Mouse (Mus musculus): ENCODE data around the gene Gm49322.
"Not testable (repeated sequence)": the region's sequence is repeated elsewhere in the genome, so short reads cannot be mapped to it uniquely, and the experiment has no call there.

Gene Gm49322

GRCm38 (mm10) chr10:80613821-80614220, 8.0 kb downstream of the Gm49322 start:
- DNase-seq (ENCODE audit: low spot score) = no peak

- no peak for DNase-seq (ENCODE audit: low spot score)
Observed at GRCm38 (mm10) chr10:80614351-80614750, 8.5 kb downstream of the Gm49322 start.

GRCm38 (mm10) chr10:80618181-80618580, 12.4 kb downstream of the Gm49322 start:
- no peak for DNase-seq (ENCODE audit: low spot score)

- DNase-seq (ENCODE audit: low spot score) = no peak
Observed at GRCm38 (mm10) chr10:80619465-80620244, 13.8 kb downstream of the Gm49322 start.

GRCm38 (mm10) chr10:80620365-80620764, 14.5 kb downstream of the Gm49322 start:
- DNase-seq (ENCODE audit: low spot score) = no peak

GRCm38 (mm10) chr10:80620796-80621689, 15.2 kb downstream of the Gm49322 start:
- DNase-seq (ENCODE audit: low spot score) = no peak

GRCm38 (mm10) chr10:80621690-80621939, 15.8 kb downstream of the Gm49322 start:
- DNase-seq (ENCODE audit: low spot score) = no peak

GRCm38 (mm10) chr10:80621940-80622660, 16.3 kb downstream of the Gm49322 start:
- peak; percentile 99 for DNase-seq (ENCODE audit: low spot score)

GRCm38 (mm10) chr10:80622661-80623456, 17.0 kb downstream of the Gm49322 start, which contains the start of gene Csnk1g2:
Gene Csnk1g2 (plus strand): TSS chr10:80622838.
- peak; percentile 43 for DNase-seq (ENCODE audit: low spot score)

GRCm38 (mm10) chr10:80623457-80624191, 17.8 kb downstream of the Gm49322 start:
- DNase-seq (ENCODE audit: low spot score) = no peak

GRCm38 (mm10) chr10:80625764-80626163, 19.9 kb downstream of the Gm49322 start:
- DNase-seq (ENCODE audit: low spot score) = no peak

- DNase-seq (ENCODE audit: low spot score) = no peak
Observed at GRCm38 (mm10) chr10:80627685-80628084, 21.9 kb downstream of the Gm49322 start.

GRCm38 (mm10) chr10:80628925-80629324, 23.1 kb downstream of the Gm49322 start:
- no peak for DNase-seq (ENCODE audit: low spot score)

GRCm38 (mm10) chr10:80635345-80635744, 29.5 kb downstream of the Gm49322 start:
- no peak for DNase-seq (ENCODE audit: low spot score)

- no peak for DNase-seq (ENCODE audit: low spot score)
Observed at GRCm38 (mm10) chr10:80646936-80647335, 41.1 kb downstream of the Gm49322 start.

GRCm38 (mm10) chr10:80649910-80650309, 44.1 kb downstream of the Gm49322 start:
- DNase-seq (ENCODE audit: low spot score) = not testable (repeated sequence)

GRCm38 (mm10) chr10:80650392-80650791, 44.6 kb downstream of the Gm49322 start:
- no peak for DNase-seq (ENCODE audit: low spot score)

- DNase-seq (ENCODE audit: low spot score) = no peak
Observed at GRCm38 (mm10) chr10:80653156-80653720, 47.4 kb downstream of the Gm49322 start.

- no peak for DNase-seq (ENCODE audit: low spot score)
Observed at GRCm38 (mm10) chr10:80654866-80655265, 49.0 kb downstream of the Gm49322 start.

GRCm38 (mm10) chr10:80655406-80656129, 49.7 kb downstream of the Gm49322 start:
- DNase-seq (ENCODE audit: low spot score) = no peak
